Mouse (Mus musculus) thymus, adult 2 months (tissue): ENCODE measurements at regions not wholly inside any gene's neighbourhood (a gene's known extent, or its start where the extent isn't known, plus 50 kb on each side); places are given as distances from the start of the nearest gene placed in this dataset.

Experiments used
- CTCF ChIP-seq: fragments of 200-500 bp; IDR thresholded peaks from 2 replicates; pipeline ENCODE4 v1.5.1; 2012; ENCODE audit warnings: mild to moderate bottlenecking, control low read depth, low read length, moderate library complexity, borderline replicate concordance; ENCODE audit not compliant: control insufficient read depth, poor library complexity, insufficient read depth; ENCODE audit errors: extremely low read depth
- POLR2A ChIP-seq: fragments of 200-500 bp; IDR thresholded peaks from 2 replicates; pipeline ENCODE4 v1.6.1; 2012; ENCODE audit warnings: mild to moderate bottlenecking, low read length, control low read depth, moderate library complexity; ENCODE audit not compliant: control insufficient read depth, poor library complexity, insufficient read depth; ENCODE audit errors: extremely low read depth

- no peak for TF ChIP-seq POLR2A
- no peak for TF ChIP-seq CTCF
Observed at GRCm38 (mm10) chr8:92077611-92078010, 275.7 kb upstream of the Irx3 start.
